Mouse (Mus musculus): ENCODE measurements at regions not wholly inside any gene's neighbourhood (a gene's known extent, or its start where the extent isn't known, plus 50 kb on each side); places are given as distances from the start of the nearest gene placed in this dataset.

- in situ Hi-C loops (cut with MboI, MseI): no loop called here
These were observed 441.7 kb upstream of the BB014433 start for GRCm38 (mm10) chr8:15487579-15487978.

- in situ Hi-C loops (cut with MboI, MseI): no loop called here
These were observed 424.7 kb upstream of the BB014433 start for GRCm38 (mm10) chr8:15470561-15470960.

DNA sequence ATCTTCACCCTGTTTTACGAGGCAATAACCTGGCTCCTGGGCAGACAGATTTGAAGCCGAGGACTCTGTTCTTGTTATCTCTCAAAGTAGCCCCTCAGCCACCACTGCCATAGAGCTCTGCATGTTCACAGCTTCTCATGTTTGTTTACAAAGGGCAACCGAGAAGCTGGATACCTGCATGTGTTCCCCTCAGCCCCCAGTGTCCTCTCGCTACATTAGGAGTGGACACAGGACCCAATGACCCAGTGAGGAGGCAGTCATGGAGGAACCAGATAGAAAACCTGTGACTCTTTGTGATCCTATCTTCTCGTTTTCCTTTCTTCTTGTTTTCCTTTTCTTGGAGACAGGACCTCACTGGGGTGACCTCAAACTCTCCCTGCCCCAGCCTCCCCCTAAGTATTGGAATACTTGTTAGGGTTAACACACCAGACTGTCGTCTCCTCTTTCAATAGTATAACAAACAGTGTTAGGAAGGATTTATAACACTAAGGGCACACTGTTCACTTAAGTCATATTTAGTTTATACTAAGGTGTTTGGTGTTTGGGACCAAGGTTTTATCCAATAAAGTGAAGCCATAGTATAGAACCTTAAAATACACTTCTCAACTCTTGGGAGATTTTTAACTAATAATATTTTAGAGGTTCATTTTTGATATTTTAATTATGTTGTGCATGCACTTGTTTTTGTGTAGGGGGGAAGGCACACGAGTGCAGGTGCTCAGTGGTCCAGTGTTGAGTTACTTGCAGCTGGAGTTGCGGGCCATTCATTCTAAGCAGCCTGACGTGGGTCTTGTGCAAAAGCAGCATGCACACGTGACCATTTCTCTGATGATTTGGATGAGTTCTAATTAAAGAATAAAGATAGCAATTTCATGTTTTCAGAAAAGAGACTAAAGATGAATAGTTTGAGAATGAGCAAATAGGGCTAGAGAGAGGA, 422.9 kb upstream of the BB014433 start:
- in situ Hi-C loops (cut with MboI, MseI): no loop called here

DNA sequence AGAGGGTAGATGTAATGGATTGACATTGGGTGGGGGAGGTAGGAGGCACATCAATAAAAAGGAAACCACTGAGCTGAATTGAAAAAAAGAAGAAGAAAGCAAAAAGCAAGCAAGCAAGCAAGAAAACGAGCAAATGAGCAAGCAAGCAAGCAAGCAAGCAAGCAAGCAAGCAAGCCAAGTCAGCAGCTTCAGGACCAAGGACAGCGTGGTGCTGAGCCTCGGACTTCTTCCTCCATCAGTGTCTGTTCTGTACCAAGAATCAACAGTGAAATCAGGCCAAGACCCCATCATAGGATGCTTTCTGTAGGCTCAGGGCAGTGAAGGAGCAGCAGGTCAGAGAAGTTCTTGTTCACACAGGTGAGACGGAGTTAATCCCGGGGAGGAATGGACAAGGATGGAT, 392.7 kb upstream of the BB014433 start:
- in situ Hi-C loops (cut with MboI, MseI): no loop called here

DNA sequence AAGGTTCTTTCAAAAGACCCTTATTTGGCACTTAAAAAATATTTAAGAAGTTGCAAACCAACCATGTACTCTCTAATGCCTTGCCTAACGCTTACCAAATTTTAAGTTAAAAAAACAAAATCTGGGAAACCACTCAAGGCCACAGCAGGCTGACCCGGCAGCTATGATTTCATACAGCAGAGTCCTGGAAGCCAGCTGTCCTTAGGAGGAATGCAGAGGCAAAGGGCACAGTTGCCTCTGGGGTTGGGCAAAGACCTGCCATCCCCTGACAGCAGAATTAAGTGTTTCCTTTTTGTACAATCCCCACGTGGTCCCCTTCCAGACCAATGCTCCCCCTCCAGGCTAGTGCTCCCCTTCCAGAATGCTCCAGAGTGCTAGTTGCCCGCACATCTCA, 348.8 kb upstream of the BB014433 start:
- in situ Hi-C loops (cut with MboI, MseI): no loop called here

DNA sequence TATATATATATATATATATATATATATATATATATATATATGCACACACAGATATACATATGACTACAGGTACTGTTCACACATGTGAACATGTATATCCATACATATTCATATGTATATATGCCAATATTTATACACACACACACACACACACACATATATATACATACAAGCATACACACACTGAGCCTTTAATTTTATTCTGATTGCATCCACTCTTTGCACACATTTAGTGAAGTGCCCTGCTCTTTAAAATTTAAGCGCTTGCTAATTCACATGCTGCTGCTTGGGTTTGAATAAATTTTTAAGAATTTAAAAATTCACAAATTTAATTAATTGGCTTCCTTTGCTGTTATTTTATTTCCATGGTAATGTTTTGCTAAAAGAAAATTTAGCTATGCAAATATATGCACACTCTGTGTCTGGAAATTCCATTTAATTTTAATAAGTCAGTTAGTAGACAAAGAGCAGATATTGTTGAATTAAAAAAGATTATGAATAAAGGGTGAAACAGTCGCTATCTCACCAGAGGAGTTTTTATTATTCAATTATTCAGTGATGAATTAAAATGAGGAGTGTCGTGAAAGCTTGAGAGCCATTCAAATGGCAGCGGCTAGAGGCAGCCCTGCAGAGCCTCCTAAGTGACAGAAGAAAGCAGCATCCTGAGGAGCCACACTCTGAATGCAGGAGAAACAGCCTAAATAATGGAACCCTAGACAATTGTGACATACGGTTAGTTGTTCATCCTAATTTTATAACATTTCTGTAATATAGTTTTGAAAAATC, 348.3 kb upstream of the BB014433 start:
- in situ Hi-C loops (cut with MboI, MseI): no loop called here

DNA sequence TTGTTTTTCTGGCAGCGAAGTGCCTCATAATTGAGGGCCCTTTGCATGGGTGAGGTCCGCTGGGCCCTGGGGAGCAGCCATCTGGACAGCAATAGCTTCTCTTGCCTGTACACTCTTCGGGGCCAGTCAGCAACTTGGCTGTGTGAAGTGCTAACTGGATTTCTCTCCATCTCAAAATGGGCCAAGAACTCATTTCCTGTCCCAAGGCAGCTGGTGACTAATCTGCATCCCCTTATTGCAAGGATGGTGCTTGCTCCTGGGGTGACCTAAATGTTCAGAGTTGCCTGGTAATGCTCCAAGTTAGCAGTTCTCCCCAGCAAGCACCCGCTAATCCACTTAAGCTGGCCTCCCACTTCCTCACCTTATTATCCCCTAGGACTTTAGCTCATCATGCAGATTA, 346.2 kb upstream of the BB014433 start:
- in situ Hi-C loops (cut with MboI, MseI): no loop called here

GRCm38 (mm10) chr8:15388791-15389190, 342.9 kb upstream of the BB014433 start:
- in situ Hi-C loops (cut with MboI, MseI): no loop called here

DNA sequence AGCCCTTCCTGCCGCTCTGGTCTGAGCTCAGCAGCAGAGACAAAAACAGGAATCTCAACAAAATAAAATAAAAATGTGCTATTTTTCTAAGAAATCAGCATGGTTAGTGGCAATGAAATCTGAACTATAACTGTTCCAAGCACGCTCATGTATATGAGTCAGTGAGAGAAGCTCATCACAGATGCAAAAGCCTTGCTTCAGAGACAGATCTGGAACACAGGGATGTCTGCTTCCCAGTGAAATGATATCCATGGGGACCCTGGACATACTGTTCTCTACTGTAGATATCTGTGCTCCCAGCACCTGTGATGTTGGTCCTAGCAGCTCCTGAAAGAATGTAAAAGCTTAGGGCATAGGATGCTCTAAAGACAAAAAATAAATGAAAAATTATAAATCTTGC, 321.2 kb upstream of the BB014433 start:
- in situ Hi-C loops (cut with MboI, MseI): no loop called here

DNA sequence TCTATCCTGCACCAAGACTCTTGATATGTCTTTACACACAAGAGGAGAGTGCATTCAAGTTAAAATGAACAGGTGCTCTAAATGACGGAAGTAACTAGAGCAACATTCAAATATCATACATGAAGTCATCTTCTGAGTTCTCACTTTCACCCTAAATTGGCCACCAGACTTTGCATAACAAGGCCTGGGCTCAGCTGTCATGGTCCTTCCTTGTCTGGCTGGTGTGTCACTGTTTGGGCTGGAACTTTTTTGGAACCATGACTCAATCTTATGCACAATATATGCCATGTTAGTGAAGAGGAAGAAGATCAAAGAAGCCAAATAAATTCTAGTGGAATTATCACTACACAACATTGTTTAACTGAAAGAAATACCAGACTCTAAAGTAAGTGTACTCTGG, 318.7 kb upstream of the BB014433 start:
- in situ Hi-C loops (cut with MboI, MseI): no loop called here

- in situ Hi-C loops (cut with MboI, MseI): no loop called here
These were observed 298.3 kb upstream of the BB014433 start for GRCm38 (mm10) chr8:15344151-15344550.

- in situ Hi-C loops (cut with MboI, MseI): no loop called here
These were observed 297.7 kb upstream of the BB014433 start for GRCm38 (mm10) chr8:15343616-15344015.

- in situ Hi-C loops (cut with MboI, MseI): no loop called here
These were observed 288.7 kb upstream of the BB014433 start for GRCm38 (mm10) chr8:15334532-15334931.

- in situ Hi-C loops (cut with MboI, MseI): no loop called here
These were observed 281.4 kb upstream of the BB014433 start for GRCm38 (mm10) chr8:15327312-15327711.

DNA sequence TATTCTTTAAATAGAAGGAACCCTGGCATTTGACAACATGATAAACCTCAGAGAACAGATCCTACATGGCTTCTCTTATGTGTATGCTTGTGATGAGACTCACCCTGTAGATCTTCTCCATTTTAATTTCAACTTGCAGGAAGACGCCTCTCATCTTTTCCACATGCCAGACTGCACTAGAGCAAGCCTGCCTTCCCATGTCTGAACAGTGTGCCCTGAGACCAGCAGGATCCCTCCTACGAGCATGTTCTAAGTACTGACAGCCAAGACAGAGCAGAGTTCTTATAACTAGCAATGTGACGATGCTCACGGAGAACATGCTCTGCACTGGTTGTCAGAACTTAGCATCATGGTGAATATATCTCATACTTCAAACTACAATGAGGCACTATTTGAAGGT, 277.5 kb upstream of the BB014433 start:
- in situ Hi-C loops (cut with MboI, MseI): no loop called here

- in situ Hi-C loops (cut with MboI, MseI): no loop called here
These were observed 272.4 kb upstream of the BB014433 start for GRCm38 (mm10) chr8:15318082-15318816.

DNA sequence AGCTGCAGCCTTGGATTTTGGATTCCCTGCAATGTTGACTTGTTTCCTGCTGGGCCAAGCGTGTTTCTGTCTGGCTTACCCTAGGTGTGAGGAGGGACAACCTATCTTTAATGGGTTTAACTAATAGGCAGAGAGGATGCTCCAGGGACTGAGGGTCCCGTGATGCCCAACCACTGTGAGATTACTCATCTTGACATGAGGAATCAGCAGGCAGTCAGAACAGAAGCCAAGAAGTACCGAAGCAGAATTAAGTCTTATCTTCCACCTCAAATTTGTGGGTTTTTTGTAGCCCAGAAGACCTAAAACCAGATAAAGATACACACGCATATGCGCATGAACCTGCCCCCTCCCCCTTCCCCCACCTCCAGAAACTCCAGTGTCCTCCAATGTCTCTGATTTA, 267.6 kb upstream of the BB014433 start:
- in situ Hi-C loops (cut with MboI, MseI): no loop called here

DNA sequence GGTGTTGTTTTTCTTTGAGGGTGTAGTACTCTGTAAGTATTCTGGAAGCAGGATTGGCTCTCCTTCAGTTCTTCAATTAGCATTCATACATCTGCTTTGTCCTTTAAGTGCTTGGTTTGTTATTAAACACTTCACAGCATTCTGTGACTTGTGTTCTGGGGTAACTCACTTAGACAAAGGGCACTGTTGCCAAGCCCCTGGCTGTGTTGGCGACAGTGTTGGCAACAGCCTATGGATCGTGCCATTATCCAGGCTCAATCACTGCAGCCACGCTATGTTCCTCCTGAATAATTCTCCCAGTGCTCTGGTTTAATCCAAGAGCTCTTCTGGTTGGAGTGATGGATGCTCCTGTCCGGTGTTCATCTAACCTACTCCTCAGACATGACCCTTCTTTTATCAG, 265.6 kb upstream of the BB014433 start:
- in situ Hi-C loops (cut with MboI, MseI): no loop called here

- in situ Hi-C loops (cut with MboI, MseI): no loop called here
These were observed 265.2 kb upstream of the BB014433 start for GRCm38 (mm10) chr8:15311045-15311444.

DNA sequence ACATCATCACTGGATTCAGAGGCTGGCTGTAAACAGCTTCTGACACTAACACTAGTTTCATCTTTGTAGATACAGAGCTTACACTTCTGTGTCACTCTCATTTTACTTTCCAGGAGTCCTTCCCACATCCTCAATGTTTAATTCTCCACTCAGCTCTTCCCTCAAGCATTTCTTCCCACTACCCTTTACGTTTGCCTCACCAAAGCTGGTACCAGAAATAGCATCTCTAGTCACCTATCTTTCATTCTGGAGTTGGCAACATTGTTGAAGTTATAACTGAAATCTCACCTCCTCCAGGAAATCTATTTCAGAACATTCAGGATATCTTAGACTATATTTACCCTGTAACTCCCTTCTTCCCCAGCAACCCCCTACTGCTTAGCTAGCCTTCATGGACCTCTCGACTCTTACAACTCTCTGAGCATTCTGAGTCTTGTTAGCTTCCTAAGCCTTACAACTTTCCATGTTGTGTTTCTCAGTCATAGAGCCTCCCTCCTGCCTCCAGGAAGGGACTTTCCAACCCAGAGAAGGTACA, 258.3 kb upstream of the BB014433 start:
- in situ Hi-C loops (cut with MboI, MseI): no loop called here

- in situ Hi-C loops (cut with MboI, MseI): no loop called here
These were observed 227.9 kb upstream of the BB014433 start for GRCm38 (mm10) chr8:15273775-15274174.
